Mouse (Mus musculus) fibroblast of lung, adult 2 months (primary cell): ENCODE data around the gene Dyrk4.

Experiments
- DNase-seq: peaks from one replicate; pipeline ENCODE4 v3.0.0-alpha.2; 2011; ENCODE audit warnings: low read depth

The Dyrk4 gene

DNA sequence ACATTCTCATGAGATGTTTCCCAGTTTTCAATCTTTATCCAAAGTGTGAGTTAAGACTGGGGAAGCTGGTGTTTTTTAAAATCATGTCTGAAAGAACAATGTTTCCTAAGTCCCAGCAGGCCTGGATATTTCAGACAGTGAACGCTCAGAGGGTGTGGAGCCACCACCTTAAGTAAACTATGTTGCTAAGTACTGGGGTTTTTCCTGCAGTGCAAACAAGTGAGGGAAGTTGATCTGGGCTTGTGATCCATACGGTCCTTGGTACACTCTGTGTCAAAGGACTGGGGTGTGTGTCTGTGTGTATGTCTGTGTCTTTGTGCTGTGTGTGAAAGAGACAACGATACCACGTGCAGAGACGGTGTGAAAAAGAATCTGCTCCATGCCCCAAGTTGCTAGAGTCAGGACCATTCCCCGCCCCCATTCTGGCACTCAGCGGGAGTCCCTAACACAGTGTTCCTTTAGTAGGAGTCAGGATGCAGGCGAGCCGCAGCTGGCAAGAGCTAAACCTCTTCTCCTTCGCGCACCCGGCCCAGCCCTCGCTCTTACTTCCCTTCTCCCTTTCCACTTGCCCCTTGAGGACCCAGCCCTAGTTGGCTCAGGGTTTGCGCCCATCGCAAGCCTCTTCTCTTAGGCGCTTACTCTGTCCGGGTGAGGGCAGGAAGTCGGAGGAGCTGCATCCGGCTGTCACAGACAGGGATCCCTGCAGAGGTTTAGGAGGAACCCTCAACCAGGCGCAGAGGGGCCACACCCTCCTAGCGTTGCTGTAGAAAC is at the start of gene Dyrk4:
Gene Dyrk4, minus strand, starts transcription at position 729 of the 771 bp plus-strand sequence.
- DNase-seq, result no peak

GRCm38 (mm10) chr6:126966241-126967026 is 44.8 kb upstream of the Dyrk4 start:
- DNase-seq, result no peak

- DNase-seq, result no peak
Measured at GRCm38 (mm10) chr6:126963426-126963825, 41.8 kb upstream of the Dyrk4 start.

DNA sequence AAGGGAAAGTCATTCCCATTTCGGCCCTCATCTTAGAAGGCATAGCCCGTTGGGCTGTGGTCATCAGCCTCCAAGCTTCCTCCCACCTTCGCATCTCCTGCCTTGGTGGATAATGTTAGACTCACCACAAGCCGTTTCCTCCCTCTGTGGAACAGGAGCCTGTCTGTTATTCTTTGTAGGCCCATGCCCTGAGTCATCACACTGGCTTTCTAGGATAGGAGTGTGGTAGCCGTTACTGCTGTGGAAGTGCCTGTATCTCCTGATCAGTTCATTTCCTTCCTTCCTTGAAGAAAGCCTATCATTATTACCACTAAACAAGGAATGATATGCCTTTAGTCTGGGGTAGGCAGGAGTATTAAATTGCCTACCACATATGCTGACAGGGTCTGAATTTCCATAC is 41.1 kb upstream of the Dyrk4 start:
- DNase-seq, result no peak

- no peak for DNase-seq
Measured at GRCm38 (mm10) chr6:126961371-126962018, 39.9 kb upstream of the Dyrk4 start.

DNA sequence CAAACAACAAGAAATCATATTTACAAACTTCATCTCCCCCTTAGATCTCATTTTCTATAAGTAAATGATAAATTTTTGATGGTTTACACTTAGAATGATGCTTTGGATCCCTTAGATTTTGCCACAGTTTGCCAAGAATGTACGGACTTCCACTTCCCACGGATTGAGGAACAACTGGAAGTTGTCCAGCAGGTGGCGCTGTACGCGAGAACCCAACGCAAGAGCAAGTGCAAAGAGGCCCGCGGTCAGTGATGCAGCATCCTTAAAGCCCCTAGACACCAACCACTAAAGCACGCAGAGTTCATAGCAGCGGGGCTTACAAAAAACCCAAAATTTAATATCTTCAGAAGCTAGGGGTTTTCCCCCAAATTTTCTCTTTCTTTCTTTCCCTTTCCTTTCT is 34.1 kb upstream of the Dyrk4 start:
- DNase-seq, result no peak

DNA sequence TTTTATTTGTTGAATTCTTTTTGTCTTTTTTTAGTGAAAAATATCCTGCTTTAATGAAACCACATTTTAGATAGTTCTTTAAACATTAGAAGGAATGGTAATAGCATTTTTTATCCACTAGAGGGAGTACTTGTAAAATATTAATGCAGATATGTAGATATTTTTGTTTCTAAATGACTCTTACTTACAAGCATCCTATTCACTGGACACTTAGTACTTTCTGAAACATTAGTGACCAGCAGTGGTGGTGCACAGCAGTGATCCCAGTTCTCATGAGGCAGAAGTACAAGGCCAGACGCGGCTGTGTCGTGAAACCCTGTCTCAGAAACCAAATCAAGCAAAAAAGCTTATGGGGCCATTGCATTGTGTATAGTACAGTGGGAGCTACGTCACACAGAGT is 26.7 kb upstream of the Dyrk4 start:
- no peak for DNase-seq

DNA sequence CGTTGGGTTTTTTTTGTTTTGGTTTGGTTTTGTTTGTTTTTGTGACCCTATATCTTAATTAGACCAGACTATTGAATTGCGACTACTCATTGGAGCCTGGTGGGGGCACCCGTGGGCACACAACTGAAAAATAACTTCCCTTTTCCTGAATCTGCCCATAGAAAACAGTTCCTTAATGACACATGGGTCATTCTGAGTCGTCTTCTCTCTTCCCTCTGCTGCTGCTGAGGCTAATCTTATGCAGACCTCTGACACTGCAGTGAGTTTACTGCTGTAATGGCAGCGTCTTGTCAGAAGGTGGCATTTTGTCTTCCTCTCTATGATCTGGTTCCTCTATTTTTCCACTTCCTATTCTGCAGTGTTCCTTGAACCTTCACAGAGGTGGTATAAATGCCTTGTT is 18.8 kb upstream of the Dyrk4 start:
- no peak for DNase-seq

DNA sequence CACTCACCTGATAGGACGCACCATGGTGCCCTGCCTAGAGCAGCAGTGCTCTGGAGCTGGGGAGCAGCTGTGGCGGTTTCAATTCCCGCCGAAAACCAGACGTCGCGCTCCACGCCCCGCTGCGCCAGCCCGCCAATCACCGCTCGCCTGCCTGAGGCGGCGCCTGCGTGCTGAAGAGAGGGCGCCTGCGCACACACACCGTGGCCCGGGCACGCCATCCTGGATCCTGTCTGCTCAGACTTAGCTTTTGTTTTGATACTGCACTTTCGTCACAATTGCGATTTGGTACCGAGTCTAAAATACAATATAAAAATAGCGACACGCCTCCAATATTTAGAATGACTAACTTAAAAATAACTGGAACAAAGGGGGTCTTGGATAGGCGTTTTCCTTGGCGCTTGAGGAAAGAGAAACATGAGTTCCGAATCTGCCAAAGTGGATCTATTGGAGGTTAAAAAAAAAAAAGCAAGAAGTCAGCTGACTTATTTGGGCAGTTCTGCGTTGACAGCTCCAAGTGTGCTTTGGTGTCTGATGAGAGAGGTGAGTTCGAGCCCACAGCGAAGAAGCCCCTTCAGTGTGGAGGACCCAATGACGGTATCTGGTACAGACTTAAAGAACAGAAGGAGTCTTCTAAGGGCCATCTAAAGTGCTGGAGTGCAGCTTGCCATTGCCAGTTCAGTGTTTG is 18.0 kb upstream of the Dyrk4 start, which contains the start of the genes Rad51ap1 and D6Wsu163e:
Gene Rad51ap1, minus strand, starts transcription at position 101 of the 685 bp plus-strand sequence.
Gene D6Wsu163e, plus strand, starts transcription at position 476 of the 685 bp plus-strand sequence.
- DNase-seq, result peak; percentile 88

DNA sequence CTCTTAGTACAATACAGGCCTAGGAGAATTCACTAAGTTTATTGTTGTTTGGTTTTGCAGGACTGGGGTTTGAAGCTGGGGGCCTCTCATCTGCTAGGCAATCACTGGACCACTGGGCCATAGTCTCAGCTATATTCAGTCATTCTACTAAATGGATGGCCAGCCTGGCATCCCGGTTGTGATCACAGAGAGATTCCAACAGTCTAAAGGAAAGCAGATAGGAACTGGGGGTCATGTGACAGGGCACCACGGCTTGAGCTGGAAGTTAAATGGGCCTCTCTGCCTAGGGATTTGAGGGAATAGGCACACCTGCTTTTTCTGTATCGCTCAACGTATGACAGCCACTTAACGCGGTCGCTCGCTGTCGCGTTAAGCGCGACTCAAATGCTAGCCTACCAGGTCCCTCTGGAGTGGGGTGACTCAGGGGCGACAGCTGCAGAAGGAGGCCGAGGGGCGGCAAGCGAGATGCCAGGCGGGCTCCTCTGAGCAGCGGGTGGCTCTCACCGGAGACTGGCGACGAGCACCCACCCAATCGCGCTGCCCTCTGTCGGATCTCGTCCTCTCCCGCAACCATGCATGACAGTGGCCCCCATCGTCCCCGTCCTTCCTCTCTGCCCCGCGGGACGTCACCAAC is 17.3 kb upstream of the Dyrk4 start:
- DNase-seq, result no peak

- no peak for DNase-seq
Measured at GRCm38 (mm10) chr6:126938047-126938446, 16.4 kb upstream of the Dyrk4 start.

DNA sequence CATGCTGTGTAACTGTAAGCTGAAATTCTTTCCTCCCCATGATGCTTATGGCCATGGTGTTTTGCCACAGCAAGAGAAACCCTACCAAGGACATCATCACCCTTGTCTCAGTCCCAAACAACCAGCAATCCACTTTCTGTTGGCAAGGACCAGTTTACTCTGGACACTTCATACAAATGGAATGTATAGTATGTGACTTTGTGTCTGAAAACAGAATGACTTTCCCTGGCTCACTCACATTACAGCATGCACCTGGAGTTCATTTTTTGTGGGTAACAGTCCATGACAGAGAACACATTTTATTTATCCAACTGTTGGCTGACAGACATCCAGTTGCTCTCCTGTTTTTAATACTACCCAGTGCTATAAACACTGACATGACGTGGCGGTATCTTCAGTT is 11.3 kb upstream of the Dyrk4 start:
- no peak for DNase-seq

- DNase-seq, result no peak
Measured at GRCm38 (mm10) chr6:126914928-126915327, 6.7 kb downstream of the Dyrk4 start.

DNA sequence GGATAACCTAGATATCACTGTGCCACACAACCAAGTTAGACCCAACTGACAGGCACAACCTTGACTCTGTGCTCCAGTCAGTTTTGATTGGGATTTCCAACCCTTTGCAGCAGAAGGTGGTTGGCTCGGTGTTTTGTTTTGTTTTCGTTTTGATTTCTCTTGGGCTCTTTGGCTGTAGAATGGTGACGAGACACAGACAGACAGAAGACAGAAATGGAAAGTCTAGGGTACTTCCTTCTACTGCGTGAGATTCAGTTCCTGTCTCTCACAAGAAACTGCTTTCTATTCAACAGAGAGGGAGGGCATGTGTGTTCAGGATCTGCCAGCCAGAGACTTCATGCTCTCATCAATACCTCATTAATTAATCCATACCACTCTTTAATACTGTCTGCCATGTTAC is 10.9 kb downstream of the Dyrk4 start:
- no peak for DNase-seq

DNA sequence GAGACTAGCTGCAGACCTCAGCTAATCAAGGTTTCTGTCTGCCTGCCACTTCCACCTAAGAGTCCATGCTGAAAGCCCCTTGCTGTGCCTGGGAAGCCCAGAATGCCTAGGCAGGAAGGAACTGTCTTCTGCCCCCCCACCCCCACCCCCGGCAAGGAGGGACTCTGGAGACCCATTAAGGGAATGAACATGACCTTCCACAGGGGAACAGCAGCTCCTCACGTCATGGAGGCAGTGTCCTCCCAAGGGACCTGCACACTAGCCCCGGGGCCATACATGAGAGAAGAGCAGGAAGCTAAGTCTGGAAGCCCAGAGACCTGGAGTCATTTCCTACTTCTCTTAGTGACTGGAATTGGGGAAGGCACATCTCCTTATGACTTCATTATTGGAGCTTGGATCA is 13.8 kb downstream of the Dyrk4 start:
- DNase-seq, result no peak

DNA sequence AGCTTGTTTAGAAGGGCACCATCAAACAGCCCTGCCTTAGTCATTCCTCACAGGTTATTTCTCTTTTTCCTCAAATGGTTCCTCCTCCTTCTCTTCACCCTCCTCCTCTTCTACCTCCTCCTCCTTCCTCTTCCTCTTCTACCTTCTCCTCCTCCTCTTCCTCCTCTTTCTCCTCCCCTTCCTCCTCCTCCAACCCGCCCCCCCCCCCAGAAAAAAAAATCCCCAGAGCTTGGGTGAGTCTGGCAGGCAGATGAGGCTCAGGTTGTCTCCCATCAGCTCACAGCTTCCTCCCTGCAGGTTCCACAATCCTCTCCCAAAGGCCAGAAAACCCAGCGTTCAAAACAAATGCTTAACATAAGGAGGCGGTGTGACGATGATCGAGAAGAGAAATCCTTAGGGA is 14.3 kb downstream of the Dyrk4 start:
- DNase-seq, result no peak

DNA sequence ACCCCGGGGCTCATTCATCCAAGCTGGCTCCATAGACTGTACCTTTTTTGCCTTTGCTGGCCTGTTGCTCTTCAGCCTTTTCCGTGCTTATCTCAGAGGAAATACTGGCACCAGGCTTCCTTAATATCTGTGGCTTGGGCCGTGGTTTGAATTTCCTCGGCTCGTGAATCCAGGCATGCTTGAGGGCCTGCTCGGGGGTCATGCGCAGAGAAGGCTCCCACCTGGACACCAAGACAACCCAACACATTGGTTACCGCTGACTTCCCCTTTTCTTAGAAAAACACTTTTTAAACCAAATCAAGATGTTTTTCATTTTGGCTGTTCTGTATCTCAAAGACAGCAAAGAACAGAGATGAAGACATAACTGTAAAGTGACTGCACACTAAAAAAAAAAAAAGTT is 44.5 kb downstream of the Dyrk4 start:
- DNase-seq, result no peak

GRCm38 (mm10) chr6:126852881-126853280 is 68.8 kb downstream of the Dyrk4 start, which contains the start of gene Akap3:
TSS of gene Akap3 (plus strand) at chr6:126853098.
- no peak for DNase-seq

DNA sequence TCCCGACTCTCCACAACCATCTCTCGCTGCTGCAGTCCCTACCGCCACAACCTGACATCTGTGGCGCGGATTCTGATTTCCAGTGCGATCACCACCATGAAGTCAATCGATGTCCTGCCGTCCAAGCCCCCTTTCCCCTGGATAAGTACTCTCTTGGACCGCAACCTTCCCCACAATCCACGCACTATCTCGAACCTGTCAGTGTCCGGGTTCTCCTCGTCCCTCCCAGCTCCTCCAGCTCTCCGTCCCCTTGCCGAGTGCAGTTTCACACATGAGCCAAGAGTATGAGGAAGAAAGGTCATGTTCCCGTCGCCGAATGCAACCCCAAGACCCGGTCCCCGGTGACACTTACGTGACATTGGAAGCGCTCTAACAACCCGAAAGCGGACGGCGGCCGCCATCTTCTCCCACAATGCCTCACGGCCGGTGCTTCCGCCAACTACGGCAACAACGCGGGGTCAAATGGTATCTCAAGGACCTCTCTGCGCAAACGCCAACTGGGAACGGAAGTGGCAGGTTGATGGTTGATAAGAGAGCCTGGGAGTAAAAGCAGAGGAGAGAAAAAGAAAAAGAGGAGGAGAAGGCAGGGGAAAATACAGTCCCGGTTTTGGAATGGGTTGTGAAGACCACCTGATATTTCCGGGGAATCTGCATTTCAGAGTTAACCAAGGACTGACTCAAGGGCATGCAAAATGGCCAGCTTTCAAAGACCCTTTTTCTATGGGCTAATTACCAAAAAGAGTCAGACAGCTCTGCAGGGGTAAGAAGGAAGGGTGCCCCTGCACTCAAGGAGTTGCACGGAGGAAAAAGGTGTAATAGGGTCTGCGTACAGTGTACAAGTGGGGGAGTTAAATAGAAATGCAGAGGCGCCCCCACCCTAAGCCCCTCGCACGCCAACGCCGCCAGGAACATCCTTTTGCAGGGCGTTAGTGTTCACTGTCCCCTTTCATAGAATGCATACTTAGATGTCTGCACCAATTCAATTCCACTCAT is 72.6 kb downstream of the Dyrk4 start, which contains the start of gene Ndufa9:
Gene Ndufa9, minus strand, starts transcription at position 425 of the 993 bp plus-strand sequence.
- peak; percentile 70 for DNase-seq

GRCm38 (mm10) chr6:126836628-126837027 is 85.0 kb downstream of the Dyrk4 start:
- no peak for DNase-seq
